Mouse (Mus musculus): ENCODE measurements at regions not wholly inside any gene's neighbourhood (a gene's known extent, or its start where the extent isn't known, plus 50 kb on each side); places are given as distances from the start of the nearest gene placed in this dataset.
"Not testable (repeated sequence)": the region's sequence is repeated elsewhere in the genome, so short reads cannot be mapped to it uniquely, and the experiment has no call there.

- no peak for DNase-seq
Measured at GRCm38 (mm10) chr17:4610481-4610880, 383.7 kb upstream of the Arid1b start.

DNA sequence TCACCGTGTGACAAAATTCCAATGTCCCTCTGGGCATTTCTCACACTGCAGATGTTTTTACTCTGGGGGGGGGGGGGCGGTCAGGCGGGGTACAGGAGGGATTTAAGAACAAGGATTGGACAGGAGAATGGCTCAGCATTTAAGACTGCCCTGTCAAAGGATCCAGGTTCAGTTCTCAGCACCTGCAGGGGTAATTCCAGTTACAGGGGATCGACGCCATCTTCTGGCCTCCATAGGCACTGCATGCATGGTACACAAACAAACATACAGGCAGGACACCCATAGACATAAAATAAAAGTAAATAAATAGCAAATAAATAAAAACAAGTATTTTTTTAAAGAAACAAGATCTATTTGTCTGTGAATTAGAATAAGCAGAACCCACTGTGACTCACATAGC is 383.1 kb upstream of the Arid1b start:
- no peak for DNase-seq

- no peak for DNase-seq
Measured at GRCm38 (mm10) chr17:4611711-4612110, 382.4 kb upstream of the Arid1b start.

DNA sequence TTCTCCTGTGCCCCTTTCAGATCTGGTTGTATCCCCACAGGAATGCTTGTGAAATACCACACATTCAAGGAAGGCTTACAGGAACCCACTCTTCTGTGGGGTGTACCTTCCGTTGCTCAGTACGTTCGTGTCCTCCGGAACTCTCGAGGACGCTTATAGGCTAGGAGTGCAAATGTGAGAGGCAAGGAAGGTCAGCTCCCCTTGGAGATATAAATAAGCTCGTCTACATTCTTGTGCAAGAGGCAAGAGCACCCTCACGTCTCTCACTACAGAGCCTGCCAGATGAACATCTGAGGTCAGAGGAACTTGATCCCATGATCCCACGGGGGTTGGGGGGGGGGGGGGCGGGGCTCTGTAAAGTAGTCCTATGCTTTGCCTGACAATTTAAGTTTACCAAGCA is 382.0 kb upstream of the Arid1b start:
- no peak for DNase-seq

DNA sequence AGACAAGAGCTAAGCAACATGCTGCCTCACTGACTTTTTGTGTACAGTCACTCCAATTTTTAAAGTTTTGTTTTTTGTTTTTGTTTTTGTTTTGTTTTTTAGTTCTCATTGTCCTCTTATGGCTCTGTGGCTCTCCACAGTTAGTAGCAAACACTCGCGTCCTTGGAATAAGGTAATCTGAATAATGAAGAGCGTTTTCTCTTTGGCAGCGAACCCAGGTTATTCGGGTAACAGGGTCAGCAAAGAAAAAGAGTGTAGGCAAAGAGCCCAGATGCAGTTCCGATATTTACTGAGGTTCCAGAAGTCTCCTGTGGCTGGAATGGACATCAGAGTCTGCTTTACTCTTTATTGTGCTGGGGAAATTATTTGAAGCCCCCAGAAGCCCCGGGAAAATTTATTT is 381.4 kb upstream of the Arid1b start:
- DNase-seq, result no peak

DNA sequence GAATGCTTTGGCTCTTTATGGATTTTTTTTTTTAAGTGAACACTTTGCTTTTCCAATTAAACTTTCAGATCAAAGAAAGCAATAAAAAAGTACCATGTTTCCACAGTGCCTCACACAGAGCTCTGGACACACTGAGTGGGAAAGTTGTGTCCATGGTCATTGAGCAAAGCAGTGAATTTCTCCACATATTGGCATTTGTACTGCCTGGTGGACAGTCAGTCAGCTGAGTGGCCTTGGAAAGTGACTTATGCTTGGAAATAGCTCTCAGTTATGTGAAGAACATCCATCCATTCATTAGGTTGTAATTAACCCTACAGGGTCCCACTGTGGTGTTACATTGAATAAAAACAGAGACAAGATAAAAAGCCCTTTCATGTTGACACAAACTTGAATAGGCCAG is 373.8 kb upstream of the Arid1b start:
- DNase-seq, result no peak

DNA sequence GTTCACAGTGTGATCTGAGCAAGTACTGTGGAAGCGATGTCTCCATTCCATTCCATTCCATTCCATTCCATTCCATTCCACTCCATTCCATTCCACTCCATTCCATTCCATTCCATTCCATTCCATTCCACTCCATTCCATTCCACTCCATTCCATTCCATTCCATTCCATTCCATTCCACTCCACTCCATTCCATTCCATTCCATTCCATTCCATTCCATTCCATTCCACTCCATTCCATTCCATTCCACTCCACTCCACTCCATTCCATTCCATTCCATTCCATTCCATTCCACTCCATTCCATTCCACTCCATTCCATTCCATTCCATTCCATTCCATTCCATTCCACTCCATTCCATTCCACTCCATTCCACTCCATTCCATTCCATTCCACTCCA is 368.0 kb upstream of the Arid1b start:
- DNase-seq, result not testable (repeated sequence)

GRCm38 (mm10) chr17:4627542-4627941 is 366.6 kb upstream of the Arid1b start:
- DNase-seq, result no peak

DNA sequence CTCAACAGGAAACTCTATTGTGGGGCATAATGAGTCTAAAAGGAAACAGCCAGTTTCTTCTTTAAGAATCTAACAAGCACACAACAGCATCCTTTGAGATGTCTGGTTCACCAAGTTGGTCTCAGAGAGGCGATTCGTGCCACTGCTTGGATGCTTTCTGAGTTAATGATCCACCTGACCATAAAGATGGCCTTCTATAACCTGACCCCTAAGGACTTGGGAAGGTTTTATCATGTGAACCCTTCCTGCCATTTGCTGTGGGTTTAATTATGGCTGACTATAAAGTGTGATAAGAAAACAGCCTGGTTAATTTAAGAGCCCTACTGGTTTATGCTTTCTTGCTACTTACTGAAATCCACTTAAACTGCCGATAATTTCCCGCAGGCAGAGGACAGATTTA is 363.0 kb upstream of the Arid1b start:
- DNase-seq, result no peak

DNA sequence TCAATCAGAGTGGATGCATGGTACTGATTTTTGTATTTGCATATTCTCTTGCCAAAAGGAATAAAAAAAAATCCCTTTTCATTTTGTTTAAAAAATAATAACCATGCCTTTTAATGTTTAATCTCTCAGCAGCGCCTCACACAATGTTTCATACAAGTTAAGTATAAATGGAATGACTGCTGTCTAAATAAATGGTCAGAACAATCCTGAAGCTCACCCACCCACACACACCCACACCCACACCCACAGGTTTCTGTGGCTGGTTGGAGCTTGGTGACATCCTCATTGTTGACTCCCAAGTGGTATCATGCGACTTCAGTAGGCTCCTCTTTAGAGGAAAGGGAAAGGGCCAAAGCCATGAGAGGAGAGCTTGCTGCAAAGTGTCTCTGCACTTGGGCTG is 361.6 kb upstream of the Arid1b start:
- DNase-seq, result no peak

DNA sequence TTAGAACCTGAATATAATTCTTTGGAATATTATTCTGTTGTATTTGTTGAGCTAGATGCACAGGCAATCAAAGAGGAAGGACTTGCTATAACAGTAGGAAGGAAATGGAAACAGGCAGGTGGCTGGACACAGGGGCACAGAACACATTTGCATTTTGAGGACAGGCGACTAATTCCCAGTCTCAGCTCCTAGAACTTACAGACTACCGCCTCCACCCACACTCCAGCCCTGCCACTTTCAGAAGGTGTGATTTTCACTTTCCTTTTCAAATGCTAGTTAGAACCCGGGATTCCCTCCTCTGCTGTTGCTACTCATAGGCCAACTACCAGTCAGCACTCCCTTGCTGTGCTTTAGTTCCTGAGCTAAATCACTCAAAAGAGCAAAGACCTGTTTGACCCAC is 360.4 kb upstream of the Arid1b start:
- no peak for DNase-seq

DNA sequence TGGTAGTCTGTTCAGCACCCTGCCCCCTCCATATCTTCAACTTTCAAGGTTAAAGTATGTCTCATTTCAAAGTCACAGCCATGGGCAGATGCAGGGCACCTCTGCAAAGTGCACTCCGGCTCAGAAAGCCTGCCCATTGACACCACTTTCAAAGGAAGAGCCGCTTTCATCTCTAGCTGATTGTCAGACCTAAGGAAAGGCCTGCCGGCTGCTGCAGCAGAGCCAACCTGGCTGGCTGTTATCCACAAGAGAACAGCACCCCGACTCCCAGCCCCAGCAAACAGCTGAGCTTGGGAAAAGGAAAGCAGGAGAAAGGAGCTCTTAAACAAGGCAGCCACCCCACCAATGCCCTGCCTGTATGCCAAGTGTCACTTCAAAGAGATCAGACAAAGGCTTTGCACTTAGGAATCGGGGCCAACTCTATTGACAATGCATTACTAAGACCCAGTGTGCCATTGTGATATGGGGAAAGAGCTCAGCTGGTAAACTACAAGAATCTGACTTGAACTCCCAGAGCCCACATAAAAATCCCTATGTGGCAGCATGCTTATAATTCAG is 357.3 kb upstream of the Arid1b start:
- no peak for DNase-seq

GRCm38 (mm10) chr17:4639531-4639930 is 354.6 kb upstream of the Arid1b start:
- DNase-seq, result no peak

DNA sequence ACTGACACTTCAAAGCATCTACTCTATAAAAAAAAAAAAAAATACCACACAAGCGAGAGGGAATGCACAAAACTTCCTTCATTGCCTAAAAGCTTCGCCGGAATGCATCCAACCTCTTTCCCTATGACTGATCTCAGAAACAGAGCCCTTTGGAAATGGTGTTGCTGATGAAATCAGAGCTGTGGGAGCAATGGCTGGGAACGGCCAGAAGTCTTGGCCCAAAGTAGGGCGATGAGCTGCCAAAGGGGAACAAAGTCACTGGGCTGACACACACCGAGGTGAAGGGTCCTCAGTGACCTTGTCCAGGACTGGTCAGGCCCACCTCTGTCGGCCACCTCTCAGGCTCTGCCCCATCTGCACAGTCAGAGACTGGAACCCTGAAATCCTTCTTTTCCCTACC is 353.6 kb upstream of the Arid1b start:
- peak in 1 of 2 experiments; percentile 3 for DNase-seq

- no peak for DNase-seq
Measured at GRCm38 (mm10) chr17:4641166-4641565, 353.0 kb upstream of the Arid1b start.

GRCm38 (mm10) chr17:4642046-4642445 is 352.1 kb upstream of the Arid1b start:
- no peak for DNase-seq

DNA sequence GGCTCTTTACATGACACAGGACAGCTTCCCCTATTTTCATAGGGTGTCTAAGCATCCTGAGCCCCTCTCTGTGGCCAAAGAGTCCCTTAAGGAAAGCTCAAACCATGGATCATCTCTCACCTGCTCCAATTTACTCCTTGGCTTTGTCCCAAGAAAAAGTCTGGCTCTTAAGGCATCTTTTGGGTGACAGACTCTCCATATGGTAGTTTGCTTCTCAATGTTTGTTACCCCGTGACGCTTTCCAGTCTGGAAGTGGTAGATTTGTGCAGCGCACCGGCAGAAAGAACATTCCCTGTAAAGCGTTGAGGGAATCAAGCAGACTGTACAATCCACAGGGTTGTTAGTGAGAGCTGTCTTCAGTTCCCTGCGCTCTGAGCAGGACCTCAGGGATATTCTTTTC is 350.8 kb upstream of the Arid1b start:
- DNase-seq, result no peak

DNA sequence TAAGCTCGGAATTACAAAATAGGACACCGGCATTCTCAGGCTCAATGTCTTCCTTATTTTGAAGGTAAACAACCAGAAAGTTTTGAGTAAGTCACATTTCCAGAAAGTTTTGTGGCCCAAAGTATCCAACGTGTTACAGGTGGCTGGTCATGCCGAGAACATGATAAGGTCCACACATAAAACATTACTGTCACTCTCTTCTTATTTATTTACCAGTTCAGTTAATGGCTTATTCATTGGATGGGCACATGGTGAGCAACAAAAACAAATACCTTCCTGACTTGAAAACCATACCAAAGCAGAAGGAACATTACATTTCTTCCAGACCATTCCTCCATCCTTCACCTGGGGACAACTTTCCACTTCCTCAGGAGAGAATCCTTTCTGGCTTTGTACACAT is 345.5 kb upstream of the Arid1b start:
- no peak for DNase-seq

- DNase-seq, result no peak
Measured at GRCm38 (mm10) chr17:4654221-4654620, 339.9 kb upstream of the Arid1b start.

DNA sequence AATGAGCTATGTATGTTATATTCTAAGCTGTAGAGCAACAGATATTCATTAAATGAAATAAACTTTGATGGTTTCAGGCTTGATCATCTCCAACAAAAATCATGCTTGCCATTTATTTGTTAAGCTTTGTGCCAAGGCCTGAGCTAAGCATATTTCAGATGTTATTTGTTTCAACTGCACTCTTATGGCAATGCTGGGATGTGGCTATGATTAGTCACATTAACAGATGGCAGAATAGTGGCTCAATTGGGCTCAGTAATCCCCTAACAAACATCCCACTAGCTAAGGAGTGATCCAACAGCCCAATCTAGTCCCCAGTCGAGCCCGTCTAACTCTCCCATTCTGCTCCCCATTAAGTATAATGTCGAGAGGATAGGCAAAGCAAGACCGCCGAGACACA is 332.1 kb upstream of the Arid1b start:
- DNase-seq, result no peak

DNA sequence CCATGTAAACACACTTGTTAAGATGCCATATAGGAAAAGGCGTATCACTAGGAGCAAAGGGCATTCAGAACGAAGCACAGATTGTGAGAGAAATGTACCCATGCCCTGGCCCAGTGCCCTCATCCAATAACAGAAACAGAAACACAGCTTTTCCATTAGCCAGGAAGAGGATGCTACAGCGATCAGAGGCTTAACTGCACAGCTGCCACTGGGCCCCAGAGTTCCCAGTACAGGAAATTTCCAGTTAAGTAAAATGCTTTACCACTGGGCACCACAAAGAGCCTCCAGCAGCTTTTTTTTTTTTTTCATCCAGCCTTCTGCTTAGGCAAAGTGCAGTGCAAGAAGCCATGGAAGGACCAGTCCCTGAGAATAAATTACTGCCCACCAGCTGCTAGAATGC is 325.6 kb upstream of the Arid1b start:
- DNase-seq, result no peak

DNA sequence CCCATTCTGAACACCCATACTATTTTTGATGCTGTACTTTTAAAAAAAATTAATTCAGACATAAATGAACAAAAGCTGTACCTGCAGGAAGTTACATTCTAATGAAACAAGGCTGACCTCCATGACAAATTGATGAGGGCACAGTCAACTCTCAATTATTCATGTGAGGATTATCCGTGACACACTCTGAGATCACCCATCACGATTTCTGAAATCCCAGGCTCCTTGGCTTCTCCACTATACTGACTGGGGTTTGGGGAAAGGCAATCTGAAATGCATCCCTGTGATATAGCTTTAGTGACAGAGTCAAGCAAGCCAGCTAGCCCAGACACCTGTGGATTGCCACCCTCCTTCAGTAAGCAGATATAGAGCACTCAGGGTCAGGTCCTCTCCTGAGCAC is 320.9 kb upstream of the Arid1b start:
- no peak for DNase-seq

GRCm38 (mm10) chr17:4706421-4706820 is 287.7 kb upstream of the Arid1b start:
- no peak for DNase-seq

GRCm38 (mm10) chr17:4721061-4721460 is 273.1 kb upstream of the Arid1b start:
- DNase-seq, result no peak

DNA sequence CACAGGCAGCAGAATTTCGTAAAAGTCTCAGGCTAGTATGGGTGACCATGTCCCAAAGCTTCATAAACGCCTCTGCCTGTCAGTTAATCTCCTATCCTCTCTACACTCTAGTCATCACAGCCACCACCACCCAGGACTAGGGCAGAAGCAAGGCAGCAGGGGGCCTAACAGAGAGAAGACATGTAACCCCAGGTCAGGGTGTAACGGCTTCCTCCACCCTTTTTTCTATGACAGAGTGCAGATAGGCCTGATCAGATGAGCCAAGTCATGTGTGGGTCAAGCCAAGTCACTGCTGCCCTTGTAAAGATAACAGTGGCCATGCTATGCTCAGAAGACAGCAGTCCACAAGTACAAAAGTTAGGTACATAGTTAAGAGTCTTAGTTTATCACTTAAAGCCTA is 270.1 kb upstream of the Arid1b start:
- DNase-seq, result no peak

DNA sequence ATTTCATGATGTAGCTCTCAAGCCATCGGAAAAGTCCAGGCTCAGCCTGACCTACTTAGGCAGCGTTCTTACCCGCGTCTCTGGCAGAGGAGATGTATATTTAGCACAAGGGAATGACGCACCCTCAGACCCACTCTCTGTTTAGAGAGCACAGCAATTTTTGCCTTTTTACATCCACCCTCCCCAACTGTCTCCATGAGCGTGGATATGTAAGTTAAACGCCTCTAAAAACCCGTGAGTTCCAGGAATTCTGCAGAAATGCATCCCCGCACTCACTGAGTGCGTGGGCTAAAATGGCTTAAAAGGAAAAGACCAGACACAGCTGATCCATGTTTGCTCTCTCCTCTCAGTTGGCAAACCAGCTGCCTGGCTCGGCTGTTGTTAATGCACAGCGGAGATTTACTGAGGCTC is 267.8 kb upstream of the Arid1b start:
- no peak for DNase-seq
